Mouse (Mus musculus) lung, adult 2 months (tissue): ENCODE measurements around the gene Smc1a.

Experiments
- CTCF ChIP-seq: fragments of 200-500 bp; IDR thresholded peaks from 2 replicates; pipeline ENCODE4 v1.5.1; 2011; ENCODE audit warnings: mild to moderate bottlenecking, low read length, control low read depth; ENCODE audit not compliant: insufficient read depth
- POLR2A ChIP-seq: fragments of 200-500 bp; IDR thresholded peaks from 2 replicates; pipeline ENCODE4 v1.6.1; 2011; ENCODE audit warnings: low read depth, mild to moderate bottlenecking, control low read depth, low read length, borderline replicate concordance; ENCODE audit errors: extremely low read depth

- no peak for TF ChIP-seq POLR2A
- no peak for TF ChIP-seq CTCF
These were observed 958 bp downstream of the Smc1a start for GRCm38 (mm10) chrX:152017186-152017585.
